Mouse (Mus musculus) hindbrain, embryonic 11.5 days (tissue): ENCODE results near the gene Fbxo10. TPM values are rescaled to one million over a fixed set of nuclear protein-coding genes. Genes with fewer than 3 reads are reported as not detected.

Experiments used
- ATAC-seq: fragments of 200-750 bp; cut with Nextera tagmentation; 2 replicates; pipeline ENCODE4 v1.8.0; 2017; ENCODE audit warnings: mild to moderate bottlenecking, moderate TSS enrichment, moderate library complexity; ENCODE audit not compliant: low FRiP score
- DNase-seq: peaks from one replicate; pipeline ENCODE4 v3.0.0-alpha.2; 2015; ENCODE audit warnings: low spot score
- H3K27ac ChIP-seq: fragments of 300-500 bp; sonication (generic); 2 replicates; pipeline ENCODE4 v1.5.1; 2014; ENCODE audit warnings: mild to moderate bottlenecking, low read depth, low read length
- H3K27me3 ChIP-seq: fragments of 300-500 bp; sonication (generic); 2 replicates; pipeline ENCODE4 v1.6.1; 2014; ENCODE audit warnings: mild to moderate bottlenecking, low read length, moderate library complexity, mixed read lengths; ENCODE audit not compliant: control insufficient read depth, insufficient read depth
- H3K36me3 ChIP-seq: fragments of 300-500 bp; sonication (generic); 2 replicates; pipeline ENCODE4 v1.6.1; 2014; ENCODE audit warnings: mild to moderate bottlenecking, low read length, moderate library complexity, mixed read lengths; ENCODE audit not compliant: control insufficient read depth, insufficient read depth
- H3K4me1 ChIP-seq: fragments of 300-500 bp; sonication (generic); replicated peaks from 2 replicates; pipeline ENCODE4 v1.6.1; 2014; ENCODE audit warnings: low read length, mixed read lengths; ENCODE audit not compliant: control insufficient read depth, insufficient read depth
- H3K4me2 ChIP-seq: fragments of 300-500 bp; sonication (generic); replicated peaks from 2 replicates; pipeline ENCODE4 v1.6.1; 2014; ENCODE audit warnings: mild to moderate bottlenecking, low read depth, low read length
- H3K4me3 ChIP-seq: fragments of 300-500 bp; sonication (generic); 2 replicates; pipeline ENCODE4 v1.5.1; 2014; ENCODE audit warnings: low read depth, low read length
- H3K9ac ChIP-seq: fragments of 300-500 bp; sonication (generic); 2 replicates; pipeline ENCODE4 v1.6.1; 2014; ENCODE audit warnings: low read depth, low read length
- H3K9me3 ChIP-seq: fragments of 300-500 bp; sonication (generic); 2 replicates; pipeline ENCODE4 v1.6.1; 2016; ENCODE audit warnings: low read length; ENCODE audit not compliant: control insufficient read depth
- WGBS: fragments of 180-500 bp; shearing (Covaris S2); extraction: QIAGEN DNeasy Blood & Tissue Kit; methylation state at CpG from one replicate; pipeline ENCODE4 v1.1.7; 2014; 5-methylcytosine and 5-hydroxymethylcytosine counted together
- polyA plus RNA-seq: library from polyadenylated mRNA; unstranded; fragments of >200 nt; fragmentation: Nextera tagmentation; extraction: Ambion mirVana; gene quantifications from 2 replicates; pipeline ENCODE4 v1.2.1, GENCODE M21; 2014

Gene Fbxo10
- polyA plus RNA-seq, 1 experiment from 2014 or later, result 5.1 TPM

DNA sequence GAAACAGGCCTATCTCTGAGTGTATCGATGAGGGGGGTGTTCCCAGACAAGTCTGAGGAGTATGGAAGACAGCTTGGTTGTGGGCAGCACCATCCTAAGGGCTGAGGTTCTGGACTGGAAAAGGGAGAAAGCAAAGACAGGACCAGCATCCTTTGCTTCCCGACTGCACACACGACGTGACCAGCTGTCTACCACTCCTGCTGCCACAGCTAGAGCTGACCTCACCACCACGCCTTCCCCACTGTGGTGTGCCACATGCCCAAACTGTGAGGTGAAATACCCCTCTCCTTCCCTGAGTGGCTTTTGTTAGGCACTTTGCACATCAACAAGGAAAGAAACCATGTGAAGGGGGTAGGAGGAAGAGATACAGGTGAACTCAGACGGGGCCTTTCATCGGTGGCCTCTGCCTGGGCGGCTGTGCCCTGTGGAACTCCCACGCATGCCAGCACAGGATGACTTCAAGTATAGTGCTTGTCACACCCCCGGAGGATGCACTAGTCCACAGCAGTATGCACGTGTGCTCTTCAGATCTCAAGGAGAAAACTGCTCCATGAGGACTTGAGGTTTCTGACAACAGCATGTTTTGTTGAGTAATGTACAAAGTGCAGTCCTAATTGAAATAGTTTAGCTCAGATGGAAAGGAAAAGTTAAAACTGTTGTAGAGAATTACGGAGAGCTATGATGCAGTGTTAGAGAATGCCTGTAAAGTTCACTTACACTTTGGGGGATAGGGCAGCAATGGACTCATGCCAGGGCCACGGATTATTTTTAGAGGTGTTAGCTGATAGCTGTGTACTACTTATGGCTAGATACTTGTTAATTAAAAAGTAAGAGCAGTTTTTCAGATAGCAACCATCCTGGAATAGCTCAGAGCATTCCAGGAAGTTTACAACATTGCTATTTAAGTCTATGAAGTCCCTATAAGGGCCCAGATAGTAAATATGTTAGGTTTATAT is 46.7 kb downstream of the Fbxo10 start:
- 88% methylated on average over 13 of the region's 13 CpGs for WGBS
- Histone ChIP-seq H3K4me3 (no peak overlapping the region), H3K4me2 (no peak overlapping the region), H3K27me3 (no peaks in the 10 kb centered on the region), H3K9me3 (no peaks in the 10 kb centered on the region), H3K27ac (no peak overlapping the region), H3K36me3 (no peaks in the 10 kb centered on the region), H3K4me1 (no peaks in the 10 kb centered on the region), H3K9ac (no peak overlapping the region)
- DNase-seq (no peak), ATAC-seq (no peak)

DNA sequence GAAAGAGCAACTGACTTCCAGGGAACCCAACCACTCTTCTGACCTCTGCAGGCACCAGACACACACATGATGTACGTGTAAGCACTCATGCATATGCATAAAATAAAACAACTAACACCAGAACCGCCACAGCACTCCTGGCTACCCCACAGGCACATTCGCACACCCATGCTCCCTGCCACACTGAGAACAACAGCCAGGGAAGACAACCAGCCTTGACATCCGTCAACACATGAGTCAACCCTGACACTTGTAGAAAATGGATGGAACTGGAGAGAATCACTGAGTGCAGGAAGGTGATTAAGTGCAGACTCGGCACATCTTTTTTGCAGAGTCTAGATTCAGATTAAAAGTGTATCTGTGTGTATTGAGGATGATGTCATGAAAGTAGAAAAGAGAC is 47.8 kb downstream of the Fbxo10 start:
- H3K9ac ChIP-seq, result no peak overlapping the region
- DNase-seq (no peak), ATAC-seq (no peak)
- H3K9me3 ChIP-seq, result no peaks in the 10 kb centered on the region
- H3K4me3 ChIP-seq, result no peak overlapping the region
- H3K4me1 ChIP-seq, result no peaks in the 10 kb centered on the region
- H3K4me2 ChIP-seq, result no peak overlapping the region
- no peaks in the 10 kb centered on the region for H3K27me3 ChIP-seq
- no peaks in the 10 kb centered on the region for H3K36me3 ChIP-seq
- WGBS, result 79% methylated on average over 5 of the region's 5 CpGs
- no peak overlapping the region for H3K27ac ChIP-seq

DNA sequence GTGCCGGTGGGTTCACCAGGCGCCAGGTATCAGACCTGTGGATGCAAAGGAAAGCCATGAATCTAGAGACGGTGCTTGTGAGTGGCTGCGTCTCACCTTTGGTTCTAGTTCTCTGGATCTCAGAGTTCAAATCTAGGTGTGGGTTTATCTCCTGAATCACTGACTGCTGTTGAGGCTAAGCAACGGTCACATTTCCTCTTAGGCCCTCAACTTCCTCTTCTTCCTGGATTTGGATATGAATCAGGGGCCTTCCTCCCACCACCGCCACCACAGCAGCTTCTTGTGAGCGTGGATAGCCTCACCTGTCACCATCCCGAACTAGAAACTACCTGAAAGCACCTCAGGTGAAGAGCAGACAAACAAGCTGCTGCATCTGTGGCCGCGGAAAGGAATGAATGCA is 48.4 kb downstream of the Fbxo10 start:
- ATAC-seq (no peak), DNase-seq (no peak)
- H3K4me1 ChIP-seq, result no peaks in the 10 kb centered on the region
- no peak overlapping the region for H3K27ac ChIP-seq
- no peak overlapping the region for H3K4me2 ChIP-seq
- H3K9ac ChIP-seq, result no peak overlapping the region
- H3K9me3 ChIP-seq, result no peaks in the 10 kb centered on the region
- no peaks in the 10 kb centered on the region for H3K36me3 ChIP-seq
- WGBS, result 96% methylated on average over 10 of the region's 10 CpGs
- H3K4me3 ChIP-seq, result no peak overlapping the region
- no peaks in the 10 kb centered on the region for H3K27me3 ChIP-seq

DNA sequence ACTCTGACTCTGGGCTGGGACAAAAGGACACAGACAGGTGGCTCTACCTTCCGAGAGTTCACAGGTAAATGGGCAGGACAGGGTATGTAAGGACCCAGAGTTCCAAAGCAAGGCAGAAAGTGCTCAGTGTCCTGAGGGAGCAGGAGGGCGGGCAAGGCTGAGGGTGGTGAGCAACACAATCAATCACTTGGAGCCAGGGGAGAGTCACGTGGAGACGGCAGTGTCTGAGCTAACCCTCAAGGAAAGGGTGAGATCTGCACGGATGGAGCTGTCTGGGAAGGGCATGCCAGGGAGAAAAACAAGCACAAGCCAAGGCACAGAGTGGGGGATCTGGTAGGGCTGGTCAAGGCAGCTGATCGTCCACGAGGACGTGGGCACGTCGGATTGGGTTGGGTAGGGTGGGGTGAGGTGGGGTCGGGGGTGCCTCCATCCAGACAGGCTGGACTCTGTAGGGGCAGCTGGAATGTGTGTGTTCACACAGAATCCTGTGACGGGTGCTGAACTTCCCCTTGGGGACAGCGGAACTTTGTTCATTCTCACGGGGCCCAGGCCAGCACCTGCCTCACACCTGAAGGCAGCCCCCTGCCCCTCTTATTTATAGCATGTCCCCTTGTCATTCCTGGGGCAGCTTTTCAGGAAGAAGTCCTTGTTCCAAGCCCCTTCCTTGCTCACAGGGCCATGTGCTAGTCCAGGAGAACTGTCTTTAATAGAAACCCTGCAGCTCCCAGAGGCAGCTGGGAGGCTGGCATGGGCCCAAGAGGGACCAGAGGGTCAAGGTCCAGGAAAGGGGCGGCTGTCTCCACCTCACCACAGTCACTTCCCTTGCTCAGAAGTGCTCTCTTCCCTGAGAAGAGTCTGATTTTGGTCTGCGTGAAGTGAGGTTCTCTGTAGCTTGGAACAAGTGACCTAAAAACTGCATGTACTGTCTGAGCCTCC is 49.4 kb downstream of the Fbxo10 start:
- H3K4me1 ChIP-seq, result no peaks in the 10 kb centered on the region
- H3K36me3 ChIP-seq, result no peaks in the 10 kb centered on the region
- ATAC-seq (no peak), DNase-seq (no peak)
- H3K9ac ChIP-seq, result no peak overlapping the region
- H3K27ac ChIP-seq, result no peak overlapping the region
- no peak overlapping the region for H3K4me3 ChIP-seq
- H3K9me3 ChIP-seq, result no peaks in the 10 kb centered on the region
- no peak overlapping the region for H3K4me2 ChIP-seq
- no peaks in the 10 kb centered on the region for H3K27me3 ChIP-seq
- 79% methylated on average over 16 of the region's 16 CpGs for WGBS

DNA sequence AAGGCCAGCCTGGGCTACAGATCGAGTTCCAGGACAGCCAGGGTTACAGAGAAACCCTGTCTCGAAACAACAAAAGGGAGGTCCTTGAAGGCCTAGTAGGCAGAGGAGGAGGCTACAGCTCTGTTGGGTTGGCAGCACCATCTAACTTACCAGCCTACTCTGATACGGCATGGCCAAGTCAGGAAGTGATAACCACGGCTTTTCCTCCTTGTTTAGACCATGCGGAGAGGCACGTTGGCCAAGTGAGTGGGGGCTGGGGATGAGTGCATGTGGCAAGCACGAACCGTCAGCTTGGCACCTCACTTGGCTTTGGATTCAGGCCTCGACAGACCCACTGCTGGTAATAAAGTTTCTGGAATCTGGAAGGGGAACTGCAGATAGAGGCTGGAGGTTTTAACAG is 51.8 kb downstream of the Fbxo10 start:
- Histone ChIP-seq H3K4me3 (no peak overlapping the region), H3K9me3 (no peaks in the 10 kb centered on the region), H3K27me3 (no peaks in the 10 kb centered on the region), H3K4me1 (no peaks in the 10 kb centered on the region), H3K36me3 (0 out of 2 replicates have a peak, but pooled peaks cover 2% of the 10 kb centered on the region), H3K9ac (no peak overlapping the region), H3K4me2 (no peak overlapping the region), H3K27ac (no peak overlapping the region)
- ATAC-seq (no peak), DNase-seq (no peak)
- WGBS, result 84% methylated on average over 9 of the region's 9 CpGs

DNA sequence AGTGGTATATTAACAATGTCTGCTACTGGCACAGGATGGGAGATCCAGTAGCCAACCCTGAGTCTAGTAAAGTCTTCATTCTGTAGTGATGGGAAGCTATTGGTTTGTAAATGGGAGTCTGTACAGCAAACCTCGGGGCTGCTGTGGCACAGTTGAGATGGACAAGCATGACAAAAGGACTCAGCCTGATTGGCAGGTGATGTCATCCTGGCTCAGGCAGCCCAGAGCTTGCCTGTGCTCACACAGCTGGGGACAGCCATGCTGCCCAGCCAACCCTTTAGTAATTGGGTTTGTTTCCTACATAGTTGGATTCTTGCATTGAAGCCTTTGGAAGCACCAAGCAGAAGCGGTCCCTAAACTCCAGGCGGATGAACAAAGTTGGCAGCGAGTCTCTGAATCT is 57.9 kb downstream of the Fbxo10 start:
- H3K27me3 ChIP-seq, result no peaks in the 10 kb centered on the region
- no peaks in the 10 kb centered on the region for H3K9me3 ChIP-seq
- ATAC-seq (no peak), DNase-seq (no peak)
- H3K4me1 ChIP-seq, result no peaks in the 10 kb centered on the region
- no peak overlapping the region for H3K9ac ChIP-seq
- no peak overlapping the region for H3K4me3 ChIP-seq
- 88% methylated on average over 4 of the region's 4 CpGs for WGBS
- 0 out of 2 replicates have a peak, but pooled peaks cover 6% of the 10 kb centered on the region for H3K36me3 ChIP-seq
- no peak overlapping the region for H3K27ac ChIP-seq
- H3K4me2 ChIP-seq, result no peak overlapping the region

DNA sequence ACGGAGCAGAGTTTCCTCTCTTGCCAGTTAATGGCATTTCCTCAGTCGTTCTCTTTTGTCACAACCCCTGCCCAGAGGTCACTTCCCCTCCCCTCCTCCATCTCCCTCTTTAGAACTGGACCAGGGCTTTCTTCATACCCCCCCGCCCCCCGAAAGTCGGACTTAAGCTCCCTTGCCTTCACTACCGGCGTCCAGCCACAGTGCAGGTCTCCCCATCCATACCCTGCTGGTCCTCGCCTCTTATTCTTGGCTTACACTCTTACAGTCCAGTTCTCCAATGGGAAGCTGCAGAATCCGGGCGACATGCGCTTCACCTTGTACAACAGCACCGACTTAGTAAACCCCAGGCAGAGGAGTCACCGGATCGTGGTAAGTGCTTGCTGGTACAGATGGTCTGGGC is 65.4 kb downstream of the Fbxo10 start:
- Histone ChIP-seq H3K4me3 (peak overlapping the region; percentile 78), H3K4me2 (peak overlapping the region; percentile 83), H3K4me1 (no peaks in the 10 kb centered on the region; the same call in 1 of the 2 replicates), H3K36me3 (0 out of 2 replicates have a peak, but pooled peaks cover 2% of the 10 kb centered on the region), H3K27me3 (no peaks in the 10 kb centered on the region), H3K27ac (no peak overlapping the region), H3K9me3 (no peaks in the 10 kb centered on the region), H3K9ac (peak overlapping the region; percentile 71)
- WGBS, result 1% methylated on average over 14 of the region's 14 CpGs
- DNase-seq (peak; percentile 17), ATAC-seq (peak; percentile 48; the same call in 1 of the 2 replicates)

DNA sequence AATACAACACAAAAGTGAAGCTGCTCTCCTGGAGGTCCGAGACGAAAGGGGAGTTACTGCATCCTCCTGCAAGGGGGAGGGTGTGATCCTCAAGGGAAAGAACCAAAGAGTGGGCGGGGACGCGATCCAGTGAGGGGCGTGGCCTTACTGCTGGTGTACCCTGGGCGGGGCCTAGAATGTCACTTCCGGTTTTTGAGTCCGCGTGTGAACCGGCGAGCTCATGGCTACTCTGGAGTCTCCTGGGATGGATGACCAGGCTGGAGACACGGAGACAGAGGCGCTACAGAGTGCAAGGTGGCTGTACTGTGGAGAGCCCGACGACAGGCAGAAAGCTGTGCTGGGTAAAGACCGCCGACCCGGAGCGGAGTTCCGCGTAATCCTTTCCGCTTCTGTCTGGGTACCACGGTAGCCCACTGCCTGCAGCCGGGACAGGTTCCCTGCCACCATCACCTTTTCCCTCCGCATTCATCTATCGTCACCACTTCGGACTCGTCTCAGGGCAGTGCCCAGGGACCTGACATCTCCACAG is 65.9 kb downstream of the Fbxo10 start, which contains the start of gene Polr1e:
TSS of gene Polr1e (plus strand) at position 132 of the 529 bp plus-strand sequence.
- 0% methylated on average over 29 of the region's 29 CpGs for WGBS
- peak within 1 kb of the TSS; percentile 71 for H3K9ac ChIP-seq
- H3K27me3 ChIP-seq, result no peaks in the 10 kb centered on the region
- H3K4me2 ChIP-seq, result peak within 1 kb of the TSS; percentile 83
- no peaks in the 10 kb centered on the region for H3K9me3 ChIP-seq
- H3K4me3 ChIP-seq, result peak within 1 kb of the TSS; percentile 78
- DNase-seq (peak; percentile 97), ATAC-seq (peak; percentile 92)
- no peaks in the 10 kb centered on the region for H3K36me3 ChIP-seq
- H3K27ac ChIP-seq, result no peak within 1 kb of the TSS
- no peaks in the 10 kb centered on the region; the same call in 1 of the 2 replicates for H3K4me1 ChIP-seq
